Mouse (Mus musculus) adrenal gland, adult 10 weeks (tissue): ENCODE data around the gene Frs3. TPM values are rescaled to one million over a fixed set of nuclear protein-coding genes. Genes with fewer than 3 reads are reported as not detected.

Experiments
- polyA plus RNA-seq: library from polyadenylated mRNA; stranded (reverse); fragments of 350-450 nt; fragmentation: Illumina TruSeq; extraction: RNeasy Lipid Tissue Mini Kit (QIAGEN cat#74804); gene quantifications from one replicate; pipeline ENCODE4 v1.2.3, GENCODE M21; 2014; ENCODE audit warnings: low read depth, low replicate concordance

The Frs3 gene
- 0.47 TPM for polyA plus RNA-seq

DNA sequence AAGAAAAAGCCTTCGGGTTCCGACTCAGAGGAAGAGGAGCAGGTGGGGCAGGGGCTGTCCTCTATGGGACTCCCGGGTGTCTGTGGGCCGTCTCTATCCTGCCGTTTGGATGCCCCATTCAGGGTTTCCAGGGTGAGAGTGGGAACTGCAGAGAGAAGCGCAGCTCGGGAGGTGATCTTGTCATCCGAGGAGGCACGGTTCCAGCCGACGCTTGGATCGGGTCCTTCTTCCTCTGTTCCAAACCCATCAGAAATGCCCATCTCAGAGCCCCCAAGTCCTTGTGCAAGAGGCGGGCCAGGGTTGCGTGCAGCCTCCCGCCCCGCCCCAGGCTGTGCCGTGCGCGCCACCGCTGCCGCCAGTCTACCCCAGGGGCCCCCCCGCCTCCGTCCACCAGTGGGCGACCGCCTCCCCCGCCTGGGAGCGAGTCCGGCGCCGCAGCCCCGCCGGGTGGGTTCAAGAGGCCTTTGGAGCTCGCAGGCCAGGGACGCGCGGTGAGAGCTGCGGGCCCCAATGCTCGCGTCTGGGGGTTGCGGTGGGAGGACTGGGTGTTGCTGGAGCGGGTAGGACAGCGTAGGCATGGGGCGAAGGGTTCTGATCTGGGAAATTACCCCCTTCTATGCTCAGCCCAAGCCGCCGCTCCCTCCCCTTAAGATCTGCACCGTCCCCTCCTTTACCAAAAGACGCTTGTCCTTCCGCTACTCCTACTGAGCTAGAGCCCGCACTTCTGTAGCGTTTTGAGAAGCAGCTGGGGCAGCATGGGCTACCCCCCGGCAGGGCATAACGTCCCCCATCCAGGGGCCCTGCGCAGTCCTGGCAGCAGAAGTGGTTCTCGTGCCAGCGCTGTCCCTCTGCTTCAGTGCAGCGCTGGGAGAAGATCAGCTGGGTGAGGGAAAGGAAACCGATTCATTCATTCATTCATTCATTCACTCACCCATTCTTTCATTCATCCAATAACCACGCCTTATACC lies at the start of gene Frs3:
Gene Frs3 (plus strand): TSS at position 423 of the 968 bp plus-strand sequence.

GRCm38 (mm10) chr17:47688344-47688607 lies 554 bp upstream of the Frs3 start, which contains the start of gene Tomm6:
Tomm6 (minus strand) TSS chr17:47688386.

DNA sequence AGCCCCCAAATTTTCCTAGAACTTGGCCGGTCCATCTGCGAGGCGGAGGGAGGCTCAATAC lies 5.4 kb downstream of the Frs3 start, which contains the start of gene Gm21981:
Gene Gm21981 (minus strand): TSS at position 14 of the 61 bp plus-strand sequence.

DNA sequence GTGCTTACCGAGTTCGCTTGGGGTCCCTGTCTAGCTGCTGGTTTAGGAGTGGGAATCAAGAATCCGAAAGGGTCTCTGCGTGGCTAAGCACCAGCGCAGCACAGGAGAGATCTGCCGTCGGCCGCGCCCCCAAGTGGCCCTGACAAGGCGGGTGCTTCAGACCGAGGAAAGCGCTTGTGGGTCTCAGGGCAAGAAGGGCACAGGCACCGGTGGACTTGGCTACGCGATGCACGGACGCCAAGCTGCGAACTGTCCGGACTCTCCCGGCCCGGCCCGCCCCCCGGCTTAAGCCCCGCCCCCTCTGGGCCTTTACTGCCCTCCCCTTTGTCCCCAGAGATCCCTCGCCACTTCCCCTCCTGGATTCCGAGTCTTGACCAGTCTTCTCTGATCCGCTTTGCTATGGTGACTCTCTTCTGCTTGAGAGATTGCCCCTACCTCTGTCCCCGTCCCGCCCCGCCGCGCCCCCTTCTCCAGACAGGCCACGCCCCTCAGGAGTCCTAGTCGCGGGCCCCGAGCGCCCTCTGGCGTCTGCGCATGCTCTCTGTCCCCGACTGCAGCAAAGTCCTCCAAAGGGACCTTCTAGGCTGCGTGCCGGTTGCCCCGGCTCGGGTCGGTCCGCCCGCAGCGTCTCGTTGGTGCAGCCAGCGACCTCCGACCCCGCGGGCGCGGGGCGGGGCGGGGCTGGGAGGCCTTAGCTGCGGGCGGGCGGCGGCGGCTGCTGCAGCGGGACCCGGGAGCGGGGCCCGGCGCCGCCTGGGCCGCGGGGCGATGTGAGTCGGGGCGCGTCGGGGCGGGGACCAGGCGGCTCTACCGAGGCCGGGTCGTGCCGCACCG lies 5.9 kb downstream of the Frs3 start, which contains the start of gene Prickle4:
Gene Prickle4 (minus strand): TSS at position 234 of the 834 bp plus-strand sequence.

DNA sequence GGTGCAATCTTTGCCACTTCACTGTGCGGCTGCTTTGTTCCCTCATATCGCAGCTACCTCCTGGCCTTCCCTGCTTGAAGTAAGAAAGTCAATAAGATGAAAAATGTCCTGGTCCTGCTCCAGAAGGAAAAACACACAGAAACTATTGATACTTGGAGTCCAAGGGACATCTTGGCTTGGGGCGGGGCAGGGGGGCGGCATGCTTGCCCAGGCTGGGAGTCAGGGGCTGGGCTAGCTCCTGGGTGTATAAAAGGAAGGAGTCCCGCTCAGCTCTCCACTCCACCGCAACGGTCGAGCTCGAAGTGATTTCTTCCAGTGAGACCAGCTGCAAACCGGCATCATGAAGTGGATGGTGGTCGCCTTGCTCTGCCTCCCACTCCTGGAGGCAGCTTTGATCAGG lies 37.7 kb downstream of the Frs3 start, which contains the start of gene Pgc:
Gene Pgc (plus strand): TSS at position 277 of the 400 bp plus-strand sequence.

DNA sequence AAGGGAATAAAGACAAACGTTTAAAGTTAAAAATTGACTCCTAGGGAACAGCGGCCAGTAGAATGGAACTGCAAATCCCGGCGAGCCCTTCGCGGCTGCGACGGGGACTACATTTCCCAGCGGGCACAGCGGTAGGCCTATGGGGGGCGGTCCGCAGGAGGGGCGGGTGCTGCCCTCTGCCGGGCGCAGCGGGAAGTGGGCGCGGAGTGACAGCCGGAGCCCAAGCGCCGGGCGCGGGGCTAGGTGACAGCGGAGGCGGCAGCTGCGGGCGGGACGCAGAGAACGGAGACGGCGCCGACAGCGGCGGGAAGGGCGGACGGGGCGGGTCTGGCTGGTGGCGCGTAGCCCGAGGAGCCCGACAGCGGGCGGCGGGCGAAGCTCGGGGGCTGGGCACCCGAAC lies 48.0 kb downstream of the Frs3 start, which contains the start of gene Tfeb:
Gene Tfeb (plus strand): TSS at position 175 of the 400 bp plus-strand sequence.

Other genes with a start within 250 kb of the Frs3 start
- gene Taf8, start 186.7 kb upstream of the Frs3 start, polyA plus RNA-seq, result 6.2 TPM
- 27.5 TPM for gene Ccnd3, start 184.0 kb upstream of the Frs3 start, polyA plus RNA-seq
- 2.0 TPM for gene Bysl, start 77.5 kb upstream of the Frs3 start, polyA plus RNA-seq
- 16.0 TPM for gene Med20, start 77.4 kb upstream of the Frs3 start, polyA plus RNA-seq
- gene Gm20517, start 77.4 kb upstream of the Frs3 start, polyA plus RNA-seq, result 0.52 TPM
- gene Usp49, start 58.3 kb upstream of the Frs3 start, polyA plus RNA-seq, result 2.7 TPM
- gene Tomm6, start 644 bp upstream of the Frs3 start, polyA plus RNA-seq, result 27.5 TPM
- not detected for gene Gm21981, start 5.4 kb downstream of the Frs3 start, polyA plus RNA-seq
- gene Prickle4, start 5.7 kb downstream of the Frs3 start, polyA plus RNA-seq, result not detected
- gene Pgc, start 37.8 kb downstream of the Frs3 start, polyA plus RNA-seq, result not detected
- not detected for gene Tfeb, start 48.0 kb downstream of the Frs3 start, polyA plus RNA-seq
- gene Mdfi, start 145.7 kb downstream of the Frs3 start, polyA plus RNA-seq, result not detected
- gene Foxp4, start 235.6 kb downstream of the Frs3 start, polyA plus RNA-seq, result 0.29 TPM